Mouse (Mus musculus) olfactory bulb, adult 2 months (tissue): ENCODE results near the gene Kif22.

Experiments used
- CTCF ChIP-seq: fragments of 200-500 bp; IDR thresholded peaks from 2 replicates; pipeline ENCODE4 v1.5.1; 2012; ENCODE audit warnings: low read depth, mild to moderate bottlenecking, low read length, moderate library complexity; ENCODE audit not compliant: insufficient read depth
- POLR2A ChIP-seq: fragments of 200-500 bp; IDR thresholded peaks from 2 replicates; pipeline ENCODE4 v1.6.1; 2012; ENCODE audit warnings: mild to moderate bottlenecking, low read depth, low read length, moderate library complexity; ENCODE audit not compliant: insufficient read depth

DNA sequence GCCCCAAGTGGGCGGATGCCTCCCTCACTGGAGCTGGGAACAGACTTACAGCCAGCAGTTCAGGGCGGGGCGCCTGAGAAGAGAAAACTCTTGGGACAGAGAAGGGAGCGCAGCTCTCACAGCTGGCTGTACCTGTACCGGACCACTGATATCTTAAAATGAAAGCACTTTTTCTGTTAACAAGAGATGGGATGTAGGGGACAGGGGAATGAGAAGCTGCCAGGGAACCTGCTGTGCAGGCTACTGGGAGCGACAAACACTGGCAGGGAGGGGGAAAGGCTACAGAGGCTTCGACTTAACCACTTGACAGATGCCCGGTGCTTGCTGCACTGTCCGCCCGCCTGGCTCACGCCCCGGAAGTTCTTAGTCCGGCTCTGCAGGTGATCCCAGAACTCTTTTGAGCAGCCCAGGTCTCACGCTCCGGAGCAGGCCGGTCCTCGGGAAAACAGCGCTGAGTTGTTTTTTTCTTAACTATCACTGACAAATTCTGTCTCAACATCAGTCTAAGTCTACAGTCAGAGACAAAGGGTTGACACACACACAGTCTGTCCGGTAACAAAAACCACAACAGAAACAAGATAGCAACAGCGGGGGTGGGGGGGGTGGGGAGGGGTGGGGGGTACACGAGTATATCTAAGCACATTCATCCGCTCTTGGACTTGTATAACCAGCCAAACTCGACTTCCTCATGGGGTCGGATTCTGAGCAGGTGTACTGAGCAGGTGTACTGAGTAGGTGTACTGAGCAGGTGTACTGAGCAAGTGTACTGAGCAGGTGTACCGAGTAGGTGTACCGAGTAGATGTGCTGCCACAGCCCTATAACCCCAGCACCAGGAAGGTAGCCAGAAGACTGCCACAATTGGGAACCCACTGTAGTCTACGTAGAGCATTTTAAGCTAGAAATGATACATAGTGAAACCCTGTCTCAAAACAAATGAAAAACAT lies 46.9 kb upstream of the Kif22 start:
- no peak for TF ChIP-seq CTCF
- no peak for TF ChIP-seq POLR2A
